Comparison of ENCODE assay signal across 8 mouse cellular contexts in genomic region chr12:83484855-83485745, GRCm38 (mm10). TPM values are rescaled to one million over a fixed set of nuclear protein-coding genes. Genes with fewer than 3 reads are reported as not detected.
A peak's percentile ranks its signal among the peaks of the same experiment; 100 is the strongest.
DNase-seq lines count a peak whose midpoint lies in the region; ATAC-seq and TF ChIP-seq lines count a peak whose summit lies in the region.

No protein-coding gene starts in this region.

- peak; percentile 34 for DNase-seq in cerebellum, adult 11 months
- peak; percentile 33 for DNase-seq in right cerebral cortex, postnatal 4 days
- no peak for DNase-seq in right cerebral cortex, postnatal 25 days
- no peak for DNase-seq in liver, postnatal 0 days
- no peak for DNase-seq in urinary bladder, adult 2 months (ENCODE audit: low spot score)
- no peak for DNase-seq in gastrocnemius, postnatal 4 days (ENCODE audit: low spot score in 2 of 2)

- no peak for TF ChIP-seq EP300 in liver, postnatal 0 days (IDR thresholded peaks at IDR 0.05; ENCODE audit: low read depth)

- peak; percentile 27 for TF ChIP-seq CTCF in liver, postnatal 0 days (IDR thresholded peaks at IDR 0.05; ENCODE audit: low read depth)

- H3K4me2 ChIP-seq in heart, embryonic 15.5 days: peak overlapping the region; percentile 97
- H3K4me2 ChIP-seq in liver, postnatal 0 days (ENCODE audit: low read depth, low read length): peak overlapping the region; percentile 88

- H3K4me3 ChIP-seq in heart, embryonic 15.5 days: peak overlapping the region; percentile 84
- H3K4me3 ChIP-seq in liver, postnatal 0 days (ENCODE audit: low read depth, low read length): peak overlapping the region; percentile 78

- 3% methylated on average over 24 of the region's 24 CpGs for WGBS in heart, embryonic 15.5 days
- WGBS in liver, postnatal 0 days (ENCODE audit: insufficient replicate concordance): 7% methylated on average over 24 of the region's 24 CpGs

- H3K4me1 ChIP-seq in heart, embryonic 15.5 days (replicated peaks): peaks cover 43% of the 10 kb centered on the region
- peaks cover 26% of the 10 kb centered on the region for H3K4me1 ChIP-seq in liver, postnatal 0 days (ENCODE audit: insufficient read depth)

- no peaks in the 10 kb centered on the region for H3K9me3 ChIP-seq in heart, embryonic 15.5 days (replicated peaks)
- H3K9me3 ChIP-seq in liver, postnatal 0 days (ENCODE audit: low read length): no peaks in the 10 kb centered on the region

- no peak for ATAC-seq in cerebellum, adult (ENCODE audit: insufficient number of reproducible peaks, low FRiP score, low TSS enrichment)
- ATAC-seq in heart, embryonic 15.5 days (replicated peaks; ENCODE audit: insufficient number of reproducible peaks, insufficient read depth, low FRiP score, low read depth): no peak
- ATAC-seq in liver, postnatal 0 days: no peak

- 0 out of 2 replicates have a peak, but pooled peaks cover 5% of the 10 kb centered on the region for H3K27me3 ChIP-seq in heart, embryonic 15.5 days
- peaks cover 28% of the 10 kb centered on the region for H3K27me3 ChIP-seq in liver, postnatal 0 days (ENCODE audit: insufficient read depth, low read length)

- peak overlapping the region; percentile 94 for H3K27ac ChIP-seq in heart, embryonic 15.5 days
- H3K27ac ChIP-seq in liver, postnatal 0 days (ENCODE audit: low read depth): no peak overlapping the region

- no peaks in the 10 kb centered on the region for H3K36me3 ChIP-seq in heart, embryonic 15.5 days
- no peaks in the 10 kb centered on the region for H3K36me3 ChIP-seq in liver, postnatal 0 days (replicated peaks; ENCODE audit: insufficient read depth, low read length)

- peak overlapping the region; percentile 87 for H3K9ac ChIP-seq in heart, embryonic 15.5 days
- H3K9ac ChIP-seq in liver, postnatal 0 days (replicated peaks): peak overlapping the region; percentile 86; the same call in 1 of the 2 replicates

RNA-seq across cellular contexts. Expression of gene Dpf3, which starts 2.4 kb away (rescaled TPM):
- 17.3 and 20.7 TPM in 2 replicates for polyA plus RNA-seq in heart, embryonic 15.5 days (2015; fragmentation: Nextera tagmentation; extraction: Ambion mirVana)
- 4.5 and 7.5 TPM in 2 replicates for polyA plus RNA-seq in liver, postnatal 0 days (2015; fragmentation: Nextera tagmentation; extraction: Ambion mirVana)
- polyA plus RNA-seq in urinary bladder, adult 2 months (2012; rRNA removed): 4.7 and 5.1 TPM in 2 replicates
- total RNA-seq in gastrocnemius, postnatal 4 days (2021): 10 to 100 TPM; 15.6 to 19.3 TPM

RNA-seq across cellular contexts. Expression of gene Dcaf4, which starts 35.2 kb away (rescaled TPM):
- polyA plus RNA-seq in heart, embryonic 15.5 days (2015; fragmentation: Nextera tagmentation; extraction: Ambion mirVana): 22.5 and 27.8 TPM in 2 replicates
- polyA plus RNA-seq in liver, postnatal 0 days (2015; fragmentation: Nextera tagmentation; extraction: Ambion mirVana): 6.8 and 8.0 TPM in 2 replicates
- 27.1 and 30.9 TPM in 2 replicates for polyA plus RNA-seq in urinary bladder, adult 2 months (2012; rRNA removed)
- total RNA-seq in gastrocnemius, postnatal 4 days (2021): 10 to 100 TPM; 25.5 to 28.4 TPM

Comparison
In these comparisons a context has a peak if more than half of its experiments do, and no peak if none do; other contexts are left out.
1. DNase-seq: peak in cerebellum, adult 11 months (single experiment) and right cerebral cortex, postnatal 4 days (single experiment); none in right cerebral cortex, postnatal 25 days (single experiment), liver, postnatal 0 days (single experiment), urinary bladder, adult 2 months (single experiment) and gastrocnemius, postnatal 4 days (0 of 2).